Mouse (Mus musculus): ENCODE measurements around the gene Braf. TPM values are rescaled to one million over a fixed set of nuclear protein-coding genes. Genes with fewer than 3 reads are reported as not detected.
"Not testable (repeated sequence)": the region's sequence is repeated elsewhere in the genome, so short reads cannot be mapped to it uniquely, and the experiment has no call there.

Braf gene
- polyA plus RNA-seq, 1 experiment = 71.3 TPM

DNA sequence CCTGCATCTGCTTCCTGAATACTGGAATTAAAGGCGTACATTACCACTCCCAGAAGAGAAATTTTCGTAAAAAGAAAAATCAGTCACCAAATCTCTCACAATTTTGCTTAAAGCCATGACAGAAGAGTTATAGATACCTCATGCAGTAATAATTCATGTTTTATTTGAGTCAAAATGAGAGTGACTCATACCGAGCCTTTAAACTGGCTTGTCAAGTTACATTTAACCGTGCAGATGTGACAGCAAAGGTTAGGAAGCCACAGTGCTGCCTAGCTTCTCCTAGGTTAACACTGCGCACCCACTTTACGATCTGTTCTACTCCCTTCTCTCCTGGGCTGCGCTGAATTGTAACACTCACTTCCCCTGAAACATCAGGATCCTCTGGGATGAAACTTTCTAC, 10.9 kb downstream of the Braf start:
- no peaks in the 10 kb centered on the region for H3K4me1 ChIP-seq (ENCODE audit: control insufficient read depth, insufficient read depth, low read length)
- no peak overlapping the region for H3K4me3 ChIP-seq (ENCODE audit: low read depth, low read length)
- H3K27ac ChIP-seq (ENCODE audit: insufficient read depth, low read length) = no peak overlapping the region
- H3K9ac ChIP-seq (ENCODE audit: low read depth, poor library complexity, severe bottlenecking) = no peak overlapping the region
- H3K36me3 ChIP-seq (ENCODE audit: control insufficient read depth, insufficient read depth, low read length, poor library complexity, severe bottlenecking) = no peaks in the 10 kb centered on the region
- TF ChIP-seq EP300 (IDR thresholded peaks at IDR 0.05; ENCODE audit: insufficient read depth, low read depth, low read length) = no peak
- TF ChIP-seq POLR2A (IDR thresholded peaks at IDR 0.05; ENCODE audit: insufficient read depth, low read length) = no peak
- no peaks in the 10 kb centered on the region for H3K27me3 ChIP-seq (ENCODE audit: control insufficient read depth, insufficient read depth, low read length, poor library complexity, severe bottlenecking)
- H3K9me3 ChIP-seq (replicated peaks; ENCODE audit: control insufficient read depth, insufficient read depth, low read length, poor library complexity, severe bottlenecking) = no peaks in the 10 kb centered on the region

- Histone ChIP-seq H3K27me3 (ENCODE audit: control insufficient read depth, insufficient read depth, low read length, poor library complexity, severe bottlenecking) (no peaks in the 10 kb centered on the region), H3K36me3 (ENCODE audit: control insufficient read depth, insufficient read depth, low read length, poor library complexity, severe bottlenecking) (no peaks in the 10 kb centered on the region), H3K9ac (ENCODE audit: low read depth, poor library complexity, severe bottlenecking) (no peak overlapping the region), H3K4me3 (ENCODE audit: low read depth, low read length) (no peak overlapping the region), H3K27ac (ENCODE audit: insufficient read depth, low read length) (no peak overlapping the region), H3K9me3 (replicated peaks; ENCODE audit: control insufficient read depth, insufficient read depth, low read length, poor library complexity, severe bottlenecking) (no peaks in the 10 kb centered on the region), H3K4me1 (ENCODE audit: control insufficient read depth, insufficient read depth, low read length) (no peaks in the 10 kb centered on the region)
- TF ChIP-seq EP300 (IDR thresholded peaks at IDR 0.05; ENCODE audit: insufficient read depth, low read depth, low read length) = no peak
- TF ChIP-seq POLR2A (IDR thresholded peaks at IDR 0.05; ENCODE audit: insufficient read depth, low read length) = no peak
Observed at GRCm38 (mm10) chr6:39713399-39713798, 11.9 kb downstream of the Braf start.

GRCm38 (mm10) chr6:39705625-39706024, 19.6 kb downstream of the Braf start:
- H3K27ac ChIP-seq (ENCODE audit: insufficient read depth, low read length) = peak overlapping the region; percentile 64
- H3K4me1 ChIP-seq (ENCODE audit: control insufficient read depth, insufficient read depth, low read length) = peaks cover 2% of the 10 kb centered on the region
- H3K27me3 ChIP-seq (ENCODE audit: control insufficient read depth, insufficient read depth, low read length, poor library complexity, severe bottlenecking) = no peaks in the 10 kb centered on the region
- H3K9ac ChIP-seq (ENCODE audit: low read depth, poor library complexity, severe bottlenecking) = no peak overlapping the region
- no peaks in the 10 kb centered on the region for H3K36me3 ChIP-seq (ENCODE audit: control insufficient read depth, insufficient read depth, low read length, poor library complexity, severe bottlenecking)
- H3K4me3 ChIP-seq (ENCODE audit: low read depth, low read length) = peak overlapping the region; percentile 47
- H3K9me3 ChIP-seq (replicated peaks; ENCODE audit: control insufficient read depth, insufficient read depth, low read length, poor library complexity, severe bottlenecking) = no peaks in the 10 kb centered on the region
- TF ChIP-seq POLR2A (IDR thresholded peaks at IDR 0.05; ENCODE audit: insufficient read depth, low read length) (no peak), EP300 (IDR thresholded peaks at IDR 0.05; ENCODE audit: insufficient read depth, low read depth, low read length) (no peak), CTCF (IDR thresholded peaks at IDR 0.05; ENCODE audit: low read depth, low read length) (no peak)

GRCm38 (mm10) chr6:39693126-39693525, 32.1 kb downstream of the Braf start:
- no peaks in the 10 kb centered on the region for H3K27me3 ChIP-seq (ENCODE audit: control insufficient read depth, insufficient read depth, low read length, poor library complexity, severe bottlenecking)
- no peak overlapping the region for H3K9ac ChIP-seq (ENCODE audit: low read depth, poor library complexity, severe bottlenecking)
- TF ChIP-seq CTCF (IDR thresholded peaks at IDR 0.05; ENCODE audit: low read depth, low read length) = no peak
- no peak overlapping the region for H3K27ac ChIP-seq (ENCODE audit: insufficient read depth, low read length)
- no peaks in the 10 kb centered on the region for H3K9me3 ChIP-seq (replicated peaks; ENCODE audit: control insufficient read depth, insufficient read depth, low read length, poor library complexity, severe bottlenecking)
- no peaks in the 10 kb centered on the region for H3K4me1 ChIP-seq (ENCODE audit: control insufficient read depth, insufficient read depth, low read length)
- no peaks in the 10 kb centered on the region for H3K36me3 ChIP-seq (ENCODE audit: control insufficient read depth, insufficient read depth, low read length, poor library complexity, severe bottlenecking)
- no peak overlapping the region for H3K4me3 ChIP-seq (ENCODE audit: low read depth, low read length)

- not testable (repeated sequence) for H3K27ac ChIP-seq (ENCODE audit: insufficient read depth, low read length); H3K4me1 ChIP-seq (ENCODE audit: control insufficient read depth, insufficient read depth, low read length); H3K9me3 ChIP-seq (replicated peaks; ENCODE audit: control insufficient read depth, insufficient read depth, low read length, poor library complexity, severe bottlenecking); H3K9ac ChIP-seq (ENCODE audit: low read depth, poor library complexity, severe bottlenecking); H3K27me3 ChIP-seq (ENCODE audit: control insufficient read depth, insufficient read depth, low read length, poor library complexity, severe bottlenecking); H3K36me3 ChIP-seq (ENCODE audit: control insufficient read depth, insufficient read depth, low read length, poor library complexity, severe bottlenecking); H3K4me3 ChIP-seq (ENCODE audit: low read depth, low read length)
Observed at GRCm38 (mm10) chr6:39686839-39687238, 38.4 kb downstream of the Braf start.

- Histone ChIP-seq H3K4me1 (ENCODE audit: control insufficient read depth, insufficient read depth, low read length) (peaks cover 2% of the 10 kb centered on the region), H3K36me3 (ENCODE audit: control insufficient read depth, insufficient read depth, low read length, poor library complexity, severe bottlenecking) (peaks cover 4% of the 10 kb centered on the region; the same call in 1 of the 2 replicates), H3K27me3 (ENCODE audit: control insufficient read depth, insufficient read depth, low read length, poor library complexity, severe bottlenecking) (no peaks in the 10 kb centered on the region), H3K9ac (ENCODE audit: low read depth, poor library complexity, severe bottlenecking) (no peak overlapping the region), H3K4me3 (ENCODE audit: low read depth, low read length) (no peak overlapping the region), H3K27ac (ENCODE audit: insufficient read depth, low read length) (no peak overlapping the region), H3K9me3 (replicated peaks; ENCODE audit: control insufficient read depth, insufficient read depth, low read length, poor library complexity, severe bottlenecking) (no peaks in the 10 kb centered on the region)
- no peak for TF ChIP-seq POLR2A (IDR thresholded peaks at IDR 0.05; ENCODE audit: insufficient read depth, low read length)
- TF ChIP-seq EP300 (IDR thresholded peaks at IDR 0.05; ENCODE audit: insufficient read depth, low read depth, low read length) = no peak
- no peak for TF ChIP-seq CTCF (IDR thresholded peaks at IDR 0.05; ENCODE audit: low read depth, low read length)
Observed at GRCm38 (mm10) chr6:39681795-39682194, 43.5 kb downstream of the Braf start.

- Histone ChIP-seq H3K27me3 (ENCODE audit: control insufficient read depth, insufficient read depth, low read length, poor library complexity, severe bottlenecking) (no peaks in the 10 kb centered on the region), H3K36me3 (ENCODE audit: control insufficient read depth, insufficient read depth, low read length, poor library complexity, severe bottlenecking) (peaks cover 4% of the 10 kb centered on the region), H3K27ac (ENCODE audit: insufficient read depth, low read length) (no peak overlapping the region), H3K9me3 (replicated peaks; ENCODE audit: control insufficient read depth, insufficient read depth, low read length, poor library complexity, severe bottlenecking) (no peaks in the 10 kb centered on the region), H3K4me3 (ENCODE audit: low read depth, low read length) (no peak overlapping the region), H3K4me1 (ENCODE audit: control insufficient read depth, insufficient read depth, low read length) (peaks cover 2% of the 10 kb centered on the region), H3K9ac (ENCODE audit: low read depth, poor library complexity, severe bottlenecking) (no peak overlapping the region)
- TF ChIP-seq EP300 (IDR thresholded peaks at IDR 0.05; ENCODE audit: insufficient read depth, low read depth, low read length) = no peak
- TF ChIP-seq CTCF (IDR thresholded peaks at IDR 0.05; ENCODE audit: low read depth, low read length) = no peak
- TF ChIP-seq POLR2A (IDR thresholded peaks at IDR 0.05; ENCODE audit: insufficient read depth, low read length) = no peak
Observed at GRCm38 (mm10) chr6:39680524-39680923, 44.7 kb downstream of the Braf start.

Data from ES-Bruce4 (cell line).